ENCODE assay signal across 10 mouse cellular contexts in genomic region chr9:61135263-61135882, GRCm38 (mm10).
A peak's percentile ranks its signal among the peaks of the same experiment; 100 is the strongest.
DNase-seq lines count a peak whose midpoint lies in the region; ATAC-seq and TF ChIP-seq lines count a peak whose summit lies in the region.
"Had no signal": no experiment of that assay in that cellular context is flagged by ENCODE, and none has a peak within 500 bp of the region (broad histone marks: within the 10 kb centered on the region; RNA-seq: fewer than 3 reads in every experiment).

No protein-coding gene starts in this region.

- no peaks in the 10 kb centered on the region for H3K4me1 ChIP-seq in intestine, postnatal 0 days (replicated peaks; ENCODE audit: control insufficient read depth, insufficient read depth, low read length)
- 0 out of 2 replicates have a peak, but pooled peaks cover 5% of the 10 kb centered on the region for H3K4me1 ChIP-seq in intestine, embryonic 15.5 days (replicated peaks)
- H3K4me1 ChIP-seq in hindbrain, embryonic 11.5 days (replicated peaks; ENCODE audit: control insufficient read depth, insufficient read depth, low read length): 0 out of 2 replicates have a peak, but pooled peaks cover 5% of the 10 kb centered on the region
- H3K4me1 ChIP-seq in midbrain, embryonic 14.5 days (ENCODE audit: control insufficient read depth, insufficient read depth, low read length): 0 out of 2 replicates have a peak, but pooled peaks cover 6% of the 10 kb centered on the region
- H3K4me1 ChIP-seq: heart, embryonic 13.5 days had no signal

- no peaks in the 10 kb centered on the region for H3K36me3 ChIP-seq in intestine, postnatal 0 days (ENCODE audit: control insufficient read depth, insufficient read depth)
- no peaks in the 10 kb centered on the region for H3K36me3 ChIP-seq in intestine, embryonic 15.5 days
- H3K36me3 ChIP-seq in hindbrain, embryonic 11.5 days (ENCODE audit: control insufficient read depth, insufficient read depth, low read length): no peaks in the 10 kb centered on the region
- H3K36me3 ChIP-seq in midbrain, embryonic 14.5 days (ENCODE audit: control insufficient read depth, insufficient read depth, low read length): no peaks in the 10 kb centered on the region
- H3K36me3 ChIP-seq: heart, embryonic 13.5 days had no signal

- 0 out of 2 replicates have a peak, but pooled peaks have one; percentile 2 for TF ChIP-seq CTCF in intestine, postnatal 0 days (IDR thresholded peaks at IDR 0.05; ENCODE audit: low read depth)

- peak; percentile 80 for DNase-seq in embryo, embryonic 11 days
- peak; percentile 56 for DNase-seq in hindbrain, embryonic 11.5 days (ENCODE audit: low spot score)
- DNase-seq in midbrain, embryonic 14.5 days: peak; percentile 55
- DNase-seq in frontal cortex, adult 2 months (ENCODE audit: extremely low spot score in 1 of 2, low spot score in 1 of 2): no peak
- DNase-seq in adipocyte (ENCODE audit: low spot score): no peak
- DNase-seq: lung, adult 18-20 months had no signal

- H3K9ac ChIP-seq in intestine, postnatal 0 days (ENCODE audit: low read depth, low read length): no peak overlapping the region
- H3K9ac ChIP-seq in intestine, embryonic 15.5 days: no peak overlapping the region
- H3K9ac ChIP-seq in hindbrain, embryonic 11.5 days (ENCODE audit: low read depth, low read length): no peak overlapping the region
- H3K9ac ChIP-seq in midbrain, embryonic 14.5 days (replicated peaks; ENCODE audit: low read length): no peak overlapping the region
- H3K9ac ChIP-seq: heart, embryonic 13.5 days had no signal

- no peaks in the 10 kb centered on the region for H3K9me3 ChIP-seq in intestine, postnatal 0 days (ENCODE audit: control insufficient read depth)
- no peaks in the 10 kb centered on the region for H3K9me3 ChIP-seq in intestine, embryonic 15.5 days
- H3K9me3 ChIP-seq in hindbrain, embryonic 11.5 days (ENCODE audit: control insufficient read depth, low read length): no peaks in the 10 kb centered on the region
- H3K9me3 ChIP-seq in midbrain, embryonic 14.5 days (ENCODE audit: control insufficient read depth, low read length): no peaks in the 10 kb centered on the region
- H3K9me3 ChIP-seq: heart, embryonic 13.5 days had no signal

- H3K4me3 ChIP-seq in intestine, postnatal 0 days (ENCODE audit: low read depth, low read length): no peak overlapping the region
- H3K4me3 ChIP-seq in intestine, embryonic 15.5 days (replicated peaks): no peak overlapping the region
- no peak overlapping the region for H3K4me3 ChIP-seq in hindbrain, embryonic 11.5 days (ENCODE audit: low read depth, low read length)
- no peak overlapping the region for H3K4me3 ChIP-seq in midbrain, embryonic 14.5 days (replicated peaks; ENCODE audit: low read depth, low read length)
- H3K4me3 ChIP-seq: heart, embryonic 13.5 days had no signal

- no peak for ATAC-seq in intestine, postnatal 0 days
- ATAC-seq in intestine, embryonic 15.5 days: no peak
- peak; percentile 54; the same call in 1 of the 2 replicates for ATAC-seq in hindbrain, embryonic 11.5 days (ENCODE audit: low FRiP score)
- no peak for ATAC-seq in midbrain, embryonic 14.5 days (ENCODE audit: low FRiP score, low TSS enrichment)
- no peak for ATAC-seq in megakaryocyte-erythroid progenitor cell, adult 5-6 weeks (replicated peaks; ENCODE audit: low FRiP score, low TSS enrichment, poor library complexity, severe bottlenecking)

- no peak overlapping the region for H3K27ac ChIP-seq in intestine, postnatal 0 days (ENCODE audit: low read depth, low read length)
- H3K27ac ChIP-seq in intestine, embryonic 15.5 days: no peak overlapping the region
- no peak overlapping the region for H3K27ac ChIP-seq in hindbrain, embryonic 11.5 days (ENCODE audit: low read depth, low read length)
- no peak overlapping the region for H3K27ac ChIP-seq in midbrain, embryonic 14.5 days (replicated peaks; ENCODE audit: low read depth, low read length)
- H3K27ac ChIP-seq: heart, embryonic 13.5 days had no signal

- H3K4me2 ChIP-seq in intestine, postnatal 0 days (replicated peaks; ENCODE audit: low read depth): no peak overlapping the region
- H3K4me2 ChIP-seq in intestine, embryonic 15.5 days (replicated peaks): no peak overlapping the region
- H3K4me2 ChIP-seq in hindbrain, embryonic 11.5 days (replicated peaks; ENCODE audit: low read depth, low read length): no peak overlapping the region
- H3K4me2 ChIP-seq in midbrain, embryonic 14.5 days (ENCODE audit: low read length): no peak overlapping the region
- H3K4me2 ChIP-seq: heart, embryonic 13.5 days had no signal

- H3K27me3 ChIP-seq in intestine, postnatal 0 days (replicated peaks; ENCODE audit: control insufficient read depth, insufficient read depth, low read length): no peaks in the 10 kb centered on the region
- no peaks in the 10 kb centered on the region for H3K27me3 ChIP-seq in intestine, embryonic 15.5 days (replicated peaks)
- no peaks in the 10 kb centered on the region for H3K27me3 ChIP-seq in hindbrain, embryonic 11.5 days (ENCODE audit: control insufficient read depth, insufficient read depth, low read length)
- H3K27me3 ChIP-seq in midbrain, embryonic 14.5 days (ENCODE audit: control insufficient read depth, insufficient read depth, low read length): no peaks in the 10 kb centered on the region

- 78% methylated on average over 10 of the region's 10 CpGs for WGBS in intestine, postnatal 0 days
- whole genome bisulfite sequencing in intestine, embryonic 15.5 days: 60% methylated on average over 10 of the region's 10 CpGs
- 46% methylated on average over 10 of the region's 10 CpGs for WGBS in hindbrain, embryonic 11.5 days
- WGBS in midbrain, embryonic 14.5 days: 51% methylated on average over 10 of the region's 10 CpGs

Comparison
In these comparisons a context has a peak if more than half of its experiments do, and no peak if none do; other contexts are left out.
1. DNase-seq: peak in embryo, embryonic 11 days (single experiment), hindbrain, embryonic 11.5 days (single experiment) and midbrain, embryonic 14.5 days (single experiment); none in frontal cortex, adult 2 months (0 of 2) and adipocyte (single experiment).